Mouse (Mus musculus): ENCODE data around the gene Zfp536. TPM values are rescaled to one million over a fixed set of nuclear protein-coding genes. Genes with fewer than 3 reads are reported as not detected.

Gene Zfp536
- polyA plus RNA-seq, 1 experiment = not detected

GRCm38 (mm10) chr7:37813676-37814075 lies 40.2 kb upstream of the Zfp536 start:
- no peaks in the 10 kb centered on the region for H3K79me2 ChIP-seq (ENCODE audit: control insufficient read depth, insufficient read depth)
- no peak overlapping the region for H3K4me3 ChIP-seq (ENCODE audit: insufficient read depth, poor library complexity, severe bottlenecking)
- H3ac ChIP-seq (ENCODE audit: control insufficient read depth, insufficient read length, low read depth) = no peak overlapping the region
- no peaks in the 10 kb centered on the region for H3K27me3 ChIP-seq (ENCODE audit: control insufficient read depth, insufficient read depth, insufficient read length)
- no peaks in the 10 kb centered on the region for H3K79me3 ChIP-seq (ENCODE audit: low read depth)
- TF ChIP-seq MAX (IDR thresholded peaks at IDR 0.05) (no peak), CEBPB (IDR thresholded peaks at IDR 0.05; ENCODE audit: low read depth) (no peak), USF1 (IDR thresholded peaks at IDR 0.05; ENCODE audit: low read depth) (no peak), FOSL1 (IDR thresholded peaks at IDR 0.05; ENCODE audit: insufficient read depth, low read length, poor library complexity, severe bottlenecking) (no peak), MYOG (IDR thresholded peaks at IDR 0.05; ENCODE audit: control insufficient read depth, extremely low read depth, insufficient read length) (no peak), MYOD1 (IDR thresholded peaks at IDR 0.05; ENCODE audit: control insufficient read depth, insufficient read length, low read depth) (no peak), CTCF (IDR thresholded peaks at IDR 0.05; ENCODE audit: control insufficient read depth, insufficient read depth, insufficient read length) (no peak)
- no peaks in the 10 kb centered on the region for H3K36me3 ChIP-seq (ENCODE audit: control insufficient read depth, insufficient read depth)

- Histone ChIP-seq H3K79me2 (ENCODE audit: control insufficient read depth, insufficient read depth) (no peaks in the 10 kb centered on the region), H3K4me3 (ENCODE audit: insufficient read depth, poor library complexity, severe bottlenecking) (no peak overlapping the region), H3K27me3 (ENCODE audit: control insufficient read depth, insufficient read depth, insufficient read length) (no peaks in the 10 kb centered on the region), H3K36me3 (ENCODE audit: control insufficient read depth, insufficient read depth) (no peaks in the 10 kb centered on the region), H3ac (ENCODE audit: control insufficient read depth, insufficient read length, low read depth) (no peak overlapping the region), H3K79me3 (ENCODE audit: low read depth) (no peaks in the 10 kb centered on the region)
- TF ChIP-seq USF1 (IDR thresholded peaks at IDR 0.05; ENCODE audit: low read depth) (no peak), FOSL1 (IDR thresholded peaks at IDR 0.05; ENCODE audit: insufficient read depth, low read length, poor library complexity, severe bottlenecking) (no peak), CTCF (IDR thresholded peaks at IDR 0.05; ENCODE audit: control insufficient read depth, insufficient read depth, insufficient read length) (no peak), MAX (IDR thresholded peaks at IDR 0.05) (no peak), MYOD1 (IDR thresholded peaks at IDR 0.05; ENCODE audit: control insufficient read depth, insufficient read length, low read depth) (no peak), MYOG (IDR thresholded peaks at IDR 0.05; ENCODE audit: control insufficient read depth, extremely low read depth, insufficient read length) (no peak), CEBPB (IDR thresholded peaks at IDR 0.05; ENCODE audit: low read depth) (no peak)
These were observed 36.5 kb upstream of the Zfp536 start for GRCm38 (mm10) chr7:37809908-37810307.

GRCm38 (mm10) chr7:37809001-37809400 lies 35.6 kb upstream of the Zfp536 start:
- no peaks in the 10 kb centered on the region for H3K27me3 ChIP-seq (ENCODE audit: control insufficient read depth, insufficient read depth, insufficient read length)
- TF ChIP-seq CEBPB (IDR thresholded peaks at IDR 0.05; ENCODE audit: low read depth) (no peak), MAX (IDR thresholded peaks at IDR 0.05) (no peak), USF1 (IDR thresholded peaks at IDR 0.05; ENCODE audit: low read depth) (no peak), MYOG (IDR thresholded peaks at IDR 0.05; ENCODE audit: control insufficient read depth, extremely low read depth, insufficient read length) (no peak), MYOD1 (IDR thresholded peaks at IDR 0.05; ENCODE audit: control insufficient read depth, insufficient read length, low read depth) (no peak), FOSL1 (IDR thresholded peaks at IDR 0.05; ENCODE audit: insufficient read depth, low read length, poor library complexity, severe bottlenecking) (no peak), CTCF (IDR thresholded peaks at IDR 0.05; ENCODE audit: control insufficient read depth, insufficient read depth, insufficient read length) (no peak)

GRCm38 (mm10) chr7:37801160-37801559 lies 27.7 kb upstream of the Zfp536 start:
- TF ChIP-seq FOSL1 (IDR thresholded peaks at IDR 0.05; ENCODE audit: insufficient read depth, low read length, poor library complexity, severe bottlenecking) (peak; percentile 23), CTCF (IDR thresholded peaks at IDR 0.05; ENCODE audit: control insufficient read depth, insufficient read depth, insufficient read length) (no peak)
- no peak overlapping the region for H3K4me3 ChIP-seq (ENCODE audit: insufficient read depth, poor library complexity, severe bottlenecking)

More at GRCm38 (mm10) chr7:37809001-37809400, 35.6 kb upstream of the Zfp536 start:
- H3K4me3 ChIP-seq (ENCODE audit: insufficient read depth, poor library complexity, severe bottlenecking) = no peak overlapping the region
- H3K79me2 ChIP-seq (ENCODE audit: control insufficient read depth, insufficient read depth) = no peaks in the 10 kb centered on the region
- H3K79me3 ChIP-seq (ENCODE audit: low read depth) = no peaks in the 10 kb centered on the region
- no peak overlapping the region for H3ac ChIP-seq (ENCODE audit: control insufficient read depth, insufficient read length, low read depth)
- no peaks in the 10 kb centered on the region for H3K36me3 ChIP-seq (ENCODE audit: control insufficient read depth, insufficient read depth)

GRCm38 (mm10) chr7:37788721-37789120 lies 15.3 kb upstream of the Zfp536 start:
- H3K27me3 ChIP-seq (ENCODE audit: control insufficient read depth, insufficient read depth, insufficient read length) = no peaks in the 10 kb centered on the region
- no peaks in the 10 kb centered on the region for H3K79me2 ChIP-seq (ENCODE audit: control insufficient read depth, insufficient read depth)
- TF ChIP-seq USF1 (IDR thresholded peaks at IDR 0.05; ENCODE audit: low read depth) (no peak), MYOD1 (IDR thresholded peaks at IDR 0.05; ENCODE audit: control insufficient read depth, insufficient read length, low read depth) (peak; percentile 90)
- H3K79me3 ChIP-seq (ENCODE audit: low read depth) = no peaks in the 10 kb centered on the region
- H3ac ChIP-seq (ENCODE audit: control insufficient read depth, insufficient read length, low read depth) = no peak overlapping the region
- H3K4me3 ChIP-seq (ENCODE audit: insufficient read depth, poor library complexity, severe bottlenecking) = no peak overlapping the region
- H3K36me3 ChIP-seq (ENCODE audit: control insufficient read depth, insufficient read depth) = no peaks in the 10 kb centered on the region

More at GRCm38 (mm10) chr7:37801160-37801559, 27.7 kb upstream of the Zfp536 start:
- no peaks in the 10 kb centered on the region for H3K36me3 ChIP-seq (ENCODE audit: control insufficient read depth, insufficient read depth)
- no peaks in the 10 kb centered on the region for H3K79me3 ChIP-seq (ENCODE audit: low read depth)
- no peak overlapping the region for H3ac ChIP-seq (ENCODE audit: control insufficient read depth, insufficient read length, low read depth)
- no peaks in the 10 kb centered on the region for H3K79me2 ChIP-seq (ENCODE audit: control insufficient read depth, insufficient read depth)
- H3K27me3 ChIP-seq (ENCODE audit: control insufficient read depth, insufficient read depth, insufficient read length) = no peaks in the 10 kb centered on the region

GRCm38 (mm10) chr7:37775502-37775901 lies 2.1 kb upstream of the Zfp536 start:
- H3K36me3 ChIP-seq (ENCODE audit: control insufficient read depth, insufficient read depth) = no peaks in the 10 kb centered on the region
- peaks cover 14% of the 10 kb centered on the region for H3K27me3 ChIP-seq (ENCODE audit: control insufficient read depth, insufficient read depth, insufficient read length)
- TF ChIP-seq CTCF (IDR thresholded peaks at IDR 0.05; ENCODE audit: control insufficient read depth, insufficient read depth, insufficient read length) (no peak), MYOG (IDR thresholded peaks at IDR 0.05; ENCODE audit: control insufficient read depth, extremely low read depth, insufficient read length) (no peak), MAX (IDR thresholded peaks at IDR 0.05) (no peak), MYOD1 (IDR thresholded peaks at IDR 0.05; ENCODE audit: control insufficient read depth, insufficient read length, low read depth) (no peak), CEBPB (IDR thresholded peaks at IDR 0.05; ENCODE audit: low read depth) (no peak), FOSL1 (IDR thresholded peaks at IDR 0.05; ENCODE audit: insufficient read depth, low read length, poor library complexity, severe bottlenecking) (no peak), USF1 (IDR thresholded peaks at IDR 0.05; ENCODE audit: low read depth) (no peak)
- no peaks in the 10 kb centered on the region for H3K79me2 ChIP-seq (ENCODE audit: control insufficient read depth, insufficient read depth)
- H3K4me3 ChIP-seq (ENCODE audit: insufficient read depth, poor library complexity, severe bottlenecking) = no peak overlapping the region
- H3K79me3 ChIP-seq (ENCODE audit: low read depth) = no peaks in the 10 kb centered on the region
- H3ac ChIP-seq (ENCODE audit: control insufficient read depth, insufficient read length, low read depth) = no peak overlapping the region

Data from C2C12 (cell line).